Mouse (Mus musculus) CH12.LX (cell line): ENCODE measurements around the gene Prph. TPM values are rescaled to one million over a fixed set of nuclear protein-coding genes. Genes with fewer than 3 reads are reported as not detected.

ENCODE experiments used
- DNase-seq: peaks from one replicate; pipeline ENCODE4 v3.0.0-alpha.2; 2013; ENCODE audit errors: extremely low read depth
- H3K27ac ChIP-seq: 2 replicates; pipeline ENCODE4 v1.5.1; 2012; ENCODE audit warnings: low read depth, mild to moderate bottlenecking, control low read depth, moderate library complexity; ENCODE audit not compliant: insufficient read depth
- H3K27me3 ChIP-seq: replicated peaks from 2 replicates; pipeline ENCODE3; 2012; ENCODE audit warnings: inconsistent platforms
- H3K36me3 ChIP-seq, 2 experiments: replicated peaks in 1 of 2; 2 replicates each; pipeline versions ENCODE3 to v1.6.1; 2012; ENCODE audit warnings: inconsistent platforms in 1 of 2, low read length in 1 of 2, mild to moderate bottlenecking in 1 of 2, mixed read lengths in 1 of 2, moderate library complexity in 1 of 2; ENCODE audit not compliant: control insufficient read depth in 1 of 2, insufficient read depth in 1 of 2
- H3K4me1 ChIP-seq, 2 experiments: 2 replicates each; pipeline ENCODE4 v1.6.1; 2012; ENCODE audit warnings: inconsistent platforms in 1 of 2, moderate library complexity in 1 of 2; ENCODE audit not compliant: insufficient read depth in 2 of 2, control insufficient read depth in 1 of 2
- H3K4me2 ChIP-seq: 2 replicates; pipeline ENCODE4 v1.6.1; 2012; ENCODE audit warnings: low read depth, mild to moderate bottlenecking, control low read depth; ENCODE audit not compliant: poor library complexity, insufficient read depth, severe bottlenecking
- H3K4me3 ChIP-seq, 3 experiments: fragments of 150-350 bp in 1 of 3; sonication (generic) in 1 of 3; replicated peaks in 1 of 3; 2 replicates each; pipeline versions ENCODE3 to v1.5.1; 2011 to 2012; ENCODE audit warnings: low read depth in 2 of 3, low read length in 2 of 3, mild to moderate bottlenecking in 2 of 3, moderate library complexity in 2 of 3, control low read depth in 1 of 3, improper control_type of control experiment in 1 of 3, inconsistent platforms in 1 of 3, mixed read lengths in 1 of 3; ENCODE audit not compliant: poor library complexity in 1 of 3
- H3K79me2 ChIP-seq: replicated peaks from 2 replicates; pipeline ENCODE4 v1.6.1; 2012; ENCODE audit warnings: mild to moderate bottlenecking, moderate library complexity; ENCODE audit not compliant: control insufficient read depth, poor library complexity, insufficient read depth, severe bottlenecking; ENCODE audit errors: extremely low read depth
- H3K9ac ChIP-seq: 2 replicates; pipeline ENCODE4 v1.6.1; 2012; ENCODE audit warnings: low read depth, mild to moderate bottlenecking, control low read depth, moderate library complexity; ENCODE audit not compliant: insufficient read depth
- H3K9me3 ChIP-seq: replicated peaks from 2 replicates; pipeline ENCODE3; 2012; ENCODE audit warnings: low read length, inconsistent platforms, mixed read lengths
- BHLHE40 ChIP-seq: IDR thresholded peaks from 2 replicates; pipeline ENCODE4 v1.6.1; 2011; ENCODE audit warnings: mild to moderate bottlenecking, low read depth, low read length, improper control_type of control experiment
- CHD1 ChIP-seq: IDR thresholded peaks from 2 replicates; pipeline ENCODE4 v1.6.1; 2012; ENCODE audit warnings: low read depth, low read length, improper control_type of control experiment, inconsistent platforms
- CHD2 ChIP-seq: IDR thresholded peaks from 2 replicates; pipeline ENCODE4 v1.6.1; 2011; ENCODE audit warnings: low read length, improper control_type of control experiment
- CTCF ChIP-seq, 2 experiments: IDR thresholded peaks in 1 of 2; conservative IDR thresholded peaks in 1 of 2; 2 replicates each; pipeline ENCODE4 v1.5.1; 2011 to 2012; ENCODE audit warnings: low read depth in 2 of 2, low read length in 2 of 2, improper control_type of control experiment in 1 of 2, inconsistent platforms in 1 of 2, mild to moderate bottlenecking in 1 of 2, moderate library complexity in 1 of 2
- EP300 ChIP-seq: IDR thresholded peaks from 2 replicates; pipeline ENCODE4 v1.6.1; 2011; ENCODE audit warnings: low read length, improper control_type of control experiment
- ETS1 ChIP-seq: conservative IDR thresholded peaks from 2 replicates; pipeline ENCODE4 v1.6.1; 2012; ENCODE audit warnings: low read depth, mild to moderate bottlenecking, inconsistent platforms, low read length, improper control_type of control experiment, moderate library complexity
- GABPA ChIP-seq: IDR thresholded peaks from 2 replicates; pipeline ENCODE4 v1.6.1; 2012; ENCODE audit warnings: low read depth, low read length, improper control_type of control experiment, inconsistent platforms; ENCODE audit not compliant: insufficient replicate concordance
- IRF4 ChIP-seq: IDR thresholded peaks from 2 replicates; pipeline ENCODE4 v1.6.1; 2014; ENCODE audit warnings: low read depth, mild to moderate bottlenecking, inconsistent platforms, low read length, improper control_type of control experiment
- JUN ChIP-seq: IDR thresholded peaks from 2 replicates; pipeline ENCODE4 v1.6.1; 2011; ENCODE audit warnings: low read depth, mild to moderate bottlenecking, low read length, improper control_type of control experiment, moderate library complexity; ENCODE audit not compliant: insufficient read depth
- MAX ChIP-seq: IDR thresholded peaks from 2 replicates; pipeline ENCODE4 v1.6.1; 2011; ENCODE audit warnings: low read length, improper control_type of control experiment
- MAZ ChIP-seq: IDR thresholded peaks from 2 replicates; pipeline ENCODE4 v1.6.1; 2012; ENCODE audit warnings: low read depth, mild to moderate bottlenecking, inconsistent platforms, low read length, improper control_type of control experiment, moderate library complexity
- PAX5 ChIP-seq: IDR thresholded peaks from 2 replicates; pipeline ENCODE4 v1.6.1; 2012; ENCODE audit warnings: low read length, inconsistent platforms, mixed read lengths
- POLR2A ChIP-seq: IDR thresholded peaks from 2 replicates; pipeline ENCODE4 v1.6.1; 2011; ENCODE audit warnings: low read depth, mild to moderate bottlenecking, improper control_type of control experiment, low read length
- POLR2AphosphoS2 ChIP-seq: IDR thresholded peaks from 2 replicates; pipeline ENCODE4 v1.6.1; 2011; ENCODE audit warnings: low read depth, low read length, improper control_type of control experiment
- RAD21 ChIP-seq: IDR thresholded peaks from 2 replicates; pipeline ENCODE4 v1.6.1; 2011; ENCODE audit warnings: low read depth, mild to moderate bottlenecking, low read length, improper control_type of control experiment, moderate library complexity
- SIN3A ChIP-seq: IDR thresholded peaks from 2 replicates; pipeline ENCODE4 v1.6.1; 2012; ENCODE audit warnings: low read length, improper control_type of control experiment, inconsistent platforms
- SMC3 ChIP-seq: IDR thresholded peaks from 2 replicates; pipeline ENCODE4 v1.6.1; 2011; ENCODE audit warnings: low read depth, low read length, improper control_type of control experiment
- TBP ChIP-seq: conservative IDR thresholded peaks from 2 replicates; pipeline ENCODE4 v1.6.1; 2011; ENCODE audit warnings: low read depth, low read length, improper control_type of control experiment
- TCF12 ChIP-seq: IDR thresholded peaks from 2 replicates; pipeline ENCODE4 v1.6.1; 2014; ENCODE audit warnings: low read depth, mild to moderate bottlenecking, inconsistent platforms, low read length, improper control_type of control experiment
- UBTF ChIP-seq: IDR thresholded peaks from 2 replicates; pipeline ENCODE4 v1.6.1; 2012; ENCODE audit warnings: low read depth, mild to moderate bottlenecking, inconsistent platforms, low read length, improper control_type of control experiment, moderate library complexity
- ZKSCAN1 ChIP-seq: IDR thresholded peaks from 2 replicates; pipeline ENCODE4 v1.6.1; 2012; ENCODE audit warnings: low read depth, inconsistent platforms, low read length, improper control_type of control experiment, borderline replicate concordance
- ZMIZ1 ChIP-seq: IDR thresholded peaks from 2 replicates; pipeline ENCODE4 v1.6.1; 2012; ENCODE audit warnings: low read depth, mild to moderate bottlenecking, inconsistent platforms, low read length, improper control_type of control experiment
- dilution Hi-C: fragments of 300-500 bp; cut with MboI; formaldehyde crosslinking; loops from 2 replicates; pipeline ENCODE4 v1.14.3; 2020; ENCODE audit warnings: low sequenced_read_pairs; ENCODE audit not compliant: extremely low pct_unique_long_range_greater_than_20kb, extremely low pct_ligation_motif_present
- in situ Hi-C: fragments of 300-500 bp; cut with MboI; formaldehyde crosslinking; loops from 3 replicates; pipeline ENCODE4 v1.14.3; 2019; ENCODE audit warnings: low sequenced_read_pairs, low pct_ligation_motif_present, low pct_unique_long_range_greater_than_20kb, mixed read lengths
- polyA plus RNA-seq: library from polyadenylated mRNA; unstranded; fragments of >175 nt; gene quantifications from 2 replicates; pipeline ENCODE4 v1.2.1, GENCODE M21; 2012; ENCODE audit warnings: low read depth; ENCODE audit not compliant: insufficient read length
- total RNA-seq, 2 experiments: library from RNA; depleted of rRNA; stranded (reverse); fragments of 300-350 nt in 1 of 2; fragments of >200 nt in 1 of 2; gene quantifications; 2 replicates each; pipeline ENCODE4 v1.2.3; 2012 to 2014

Prph gene
- total and polyA plus RNA-seq, 3 experiments, result 0.12 TPM; not detected in 2

GRCm38 (mm10) chr15:99071988-99072387 is 17.0 kb downstream of the Prph start:
- Histone ChIP-seq H3K4me2 (no peak overlapping the region), H3K27ac (no peak overlapping the region), H3K4me3 (no peak overlapping the region), H3K36me3 (peaks cover 5 to 10% of the 10 kb centered on the region in 2 experiments), H3K4me1 (peaks cover 2 to 15% of the 10 kb centered on the region in 2 experiments; a peak in 2 of 4 replicates), H3K9ac (no peak overlapping the region), H3K9me3 (peaks cover 5% of the 10 kb centered on the region), H3K79me2 (peaks cover 9% of the 10 kb centered on the region), H3K27me3 (peaks cover 13% of the 10 kb centered on the region)
- TF ChIP-seq ETS1 (no peak), SIN3A (no peak), MAZ (no peak), CTCF (conservative IDR thresholded peaks at IDR 0.05 in 1 of 2, IDR thresholded peaks at IDR 0.05 in 1 of 2; ENCODE audit: low read depth in 2 of 2, low read length in 2 of 2) (peak in 1 of 2 experiments; percentile 49; a peak in 2 of 4 replicates), POLR2A (no peak), SMC3 (0 out of 2 replicates have a peak, but pooled peaks have one; percentile 3), GABPA (no peak), RAD21 (peak; percentile 24)
- DNase-seq, result no peak
- in situ Hi-C loops, result no loop called here
- dilution Hi-C loops, result no loop called here

DNA sequence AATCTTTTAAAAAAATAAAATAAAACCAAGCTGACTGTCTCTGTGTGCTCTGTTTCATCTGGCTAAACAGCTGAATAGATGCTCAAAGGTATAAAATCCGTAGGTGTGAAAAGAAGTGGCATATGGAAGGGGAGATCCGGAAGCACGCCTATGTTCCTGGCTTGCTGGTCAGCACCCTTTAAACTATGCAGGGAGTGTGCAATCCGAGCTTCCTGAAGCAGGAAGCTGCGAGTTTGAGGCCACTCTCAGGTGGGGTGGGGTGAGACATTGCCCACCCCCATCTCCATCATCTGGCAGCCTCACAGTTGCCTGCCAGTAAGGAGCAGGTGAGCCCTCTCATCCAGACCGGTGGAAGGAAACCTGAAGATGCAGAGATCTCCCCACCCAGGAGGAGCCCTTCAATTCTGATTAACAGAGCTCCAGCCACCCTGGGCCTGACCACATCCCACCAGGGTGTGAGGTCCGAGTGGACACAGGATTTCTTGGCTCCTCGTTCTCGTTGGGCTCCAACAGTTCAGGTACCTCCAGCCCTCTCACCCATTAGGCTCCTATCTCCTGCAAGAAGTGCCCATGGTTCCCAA is 19.1 kb downstream of the Prph start, which contains the start of gene Troap:
Troap (plus strand) TSS at position 557 of the 581 bp plus-strand sequence.
- peak; percentile 37 for DNase-seq
- Histone ChIP-seq H3K4me1 (peaks cover 6 to 34% of the 10 kb centered on the region in 2 experiments; a peak in 3 of 4 replicates), H3K36me3 (peaks cover 25 to 30% of the 10 kb centered on the region in 2 experiments), H3K4me3 (peak within 1 kb of the TSS; percentile 68 to 82 (median 77)), H3K4me2 (peak within 1 kb of the TSS; percentile 88), H3K9ac (peak within 1 kb of the TSS; percentile 95), H3K27me3 (peaks cover 11% of the 10 kb centered on the region), H3K79me2 (peaks cover 11% of the 10 kb centered on the region), H3K27ac (peak within 1 kb of the TSS; percentile 80), H3K9me3 (peaks cover 5% of the 10 kb centered on the region)
- TF ChIP-seq MAZ (no peak), JUN (no peak), UBTF (no peak), IRF4 (no peak), TBP (no peak), ZMIZ1 (no peak), BHLHE40 (no peak), CHD2 (no peak), TCF12 (no peak), MAX (no peak; the same call in 1 of the 2 replicates), SMC3 (no peak), POLR2AphosphoS2 (no peak), ETS1 (no peak), CHD1 (no peak), ZKSCAN1 (no peak), EP300 (no peak), SIN3A (no peak), PAX5 (no peak)
- dilution Hi-C loops, result no loop called here
- in situ Hi-C loops, result no loop called here
